Mouse (Mus musculus) CD4-positive, CD25-positive, alpha-beta regulatory T cell, adult 4 months (primary cell): Measurements from ENCODE around the gene Nptx1. TPM values are rescaled to one million over a fixed set of nuclear protein-coding genes. Genes with fewer than 3 reads are reported as not detected.
A peak's percentile ranks its signal among the peaks of the same experiment; 100 is the strongest.

Source experiments
- ATAC-seq: one replicate; pipeline ENCODE4 v1.8.0; 2017
- polyA plus RNA-seq, 2 experiments: library from polyadenylated mRNA; unstranded; fragments of 100-300 nt; shearing (Covaris generic); gene quantifications; one replicate each; pipeline ENCODE4 v1.2.1; 2017

The Nptx1 gene
- polyA plus RNA-seq, 2 experiments from 2014 or later = not detected

- ATAC-seq = no peak
Measured at GRCm38 (mm10) chr11:119550546-119551335, 3.2 kb upstream of the Nptx1 start.

- no peak for ATAC-seq
Measured at GRCm38 (mm10) chr11:119549371-119549811, 1.8 kb upstream of the Nptx1 start.

- no peak for ATAC-seq
Measured at GRCm38 (mm10) chr11:119548741-119549370, 1.3 kb upstream of the Nptx1 start.

- ATAC-seq = no peak
Measured at GRCm38 (mm10) chr11:119547951-119548591, 518 bp upstream of the Nptx1 start.

- no peak for ATAC-seq
Measured at GRCm38 (mm10) chr11:119546496-119547182, 914 bp downstream of the Nptx1 start.

GRCm38 (mm10) chr11:119545741-119546495 lies 1.6 kb downstream of the Nptx1 start:
- ATAC-seq = no peak

- no peak for ATAC-seq
Measured at GRCm38 (mm10) chr11:119545281-119545680, 2.3 kb downstream of the Nptx1 start.

- ATAC-seq = no peak
Measured at GRCm38 (mm10) chr11:119544518-119545105, 2.9 kb downstream of the Nptx1 start.

- no peak for ATAC-seq
Measured at GRCm38 (mm10) chr11:119543816-119544517, 3.6 kb downstream of the Nptx1 start.

GRCm38 (mm10) chr11:119542886-119543285 lies 4.7 kb downstream of the Nptx1 start:
- no peak for ATAC-seq

GRCm38 (mm10) chr11:119542371-119542770 lies 5.2 kb downstream of the Nptx1 start:
- ATAC-seq = no peak

- ATAC-seq = no peak
Measured at GRCm38 (mm10) chr11:119541082-119541481, 6.5 kb downstream of the Nptx1 start.

- ATAC-seq = no peak
Measured at GRCm38 (mm10) chr11:119540560-119540959, 7.0 kb downstream of the Nptx1 start.

- no peak for ATAC-seq
Measured at GRCm38 (mm10) chr11:119539944-119540343, 7.6 kb downstream of the Nptx1 start.

- ATAC-seq = no peak
Measured at GRCm38 (mm10) chr11:119533745-119534144, 13.8 kb downstream of the Nptx1 start.

GRCm38 (mm10) chr11:119532460-119532859 lies 15.1 kb downstream of the Nptx1 start:
- ATAC-seq = no peak

GRCm38 (mm10) chr11:119528930-119529329 lies 18.6 kb downstream of the Nptx1 start:
- ATAC-seq = no peak

- ATAC-seq = no peak
Measured at GRCm38 (mm10) chr11:119526068-119526966, 21.2 kb downstream of the Nptx1 start.

GRCm38 (mm10) chr11:119524545-119524949 lies 23.0 kb downstream of the Nptx1 start:
- ATAC-seq = peak; percentile 99

- no peak for ATAC-seq
Measured at GRCm38 (mm10) chr11:119523392-119523791, 24.2 kb downstream of the Nptx1 start.
